ENCODE assay signal across 31 mouse cellular contexts in the genomic region with DNA sequence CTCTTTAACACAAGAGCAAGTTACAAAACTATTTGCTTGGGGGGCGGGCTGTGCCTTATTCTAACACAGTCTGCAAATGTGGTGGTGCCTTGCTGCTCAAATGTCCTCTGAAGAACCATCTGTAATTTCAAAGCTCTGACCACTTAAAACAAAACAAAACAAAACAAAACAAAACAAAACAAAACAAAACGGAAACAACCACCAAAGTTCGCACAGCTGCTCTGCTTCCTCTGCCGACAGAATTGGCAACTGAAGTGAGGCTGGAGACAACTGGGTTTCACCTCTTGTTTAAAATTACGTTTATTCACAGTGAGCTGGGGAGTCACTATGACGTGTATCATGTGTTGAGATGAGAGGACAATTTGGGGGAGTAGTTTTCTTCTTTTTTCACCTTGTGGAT.
"Had no signal": no experiment of that assay in that cellular context is flagged by ENCODE, and none has a peak within 500 bp of the region (broad histone marks: within the 10 kb centered on the region; RNA-seq: fewer than 3 reads in every experiment).

No protein-coding gene starts in this region.

- ATAC-seq: liver, embryonic 12.5 days; liver, postnatal 0 days; lung, postnatal 0 days; midbrain, embryonic 13.5 days; midbrain, embryonic 15.5 days; midbrain, embryonic 16.5 days had no signal

- H3K36me3 ChIP-seq: limb, embryonic 10.5 days; limb, embryonic 12.5 days; limb, embryonic 13.5 days; limb, embryonic 15.5 days; liver, embryonic 12.5 days; liver, embryonic 13.5 days; liver, embryonic 15.5 days; lung, embryonic 15.5 days; midbrain, embryonic 10.5 days; midbrain, embryonic 12.5 days; midbrain, embryonic 13.5 days; midbrain, embryonic 15.5 days; neural tube, embryonic 12.5 days had no signal

- H3K27ac ChIP-seq: left cerebral cortex, adult 2 months; limb, embryonic 10.5 days; limb, embryonic 12.5 days; limb, embryonic 13.5 days; limb, embryonic 15.5 days; liver, embryonic 12.5 days; liver, embryonic 13.5 days; liver, embryonic 14.5 days; liver, embryonic 15.5 days; lung, embryonic 15.5 days; macrophage; midbrain, embryonic 10.5 days; midbrain, embryonic 12.5 days; midbrain, embryonic 13.5 days; midbrain, embryonic 15.5 days; neural tube, embryonic 12.5 days had no signal

- DNase-seq: left cerebral cortex, postnatal 4 days; liver; liver, embryonic 13.5 days; liver, postnatal 0 days; lung, adult 18-20 months; lung, adult 2 months; lung, embryonic 14.5 days; lung, postnatal 10 days; lung, postnatal 36 days; lung, postnatal 4 days; midbrain, embryonic 14.5 days had no signal

- H3K4me2 ChIP-seq: limb, embryonic 12.5 days; limb, embryonic 13.5 days; limb, embryonic 15.5 days; liver, embryonic 11.5 days; liver, embryonic 12.5 days; liver, embryonic 13.5 days; liver, embryonic 15.5 days; lung, embryonic 14.5 days; lung, embryonic 15.5 days; midbrain, embryonic 12.5 days; midbrain, embryonic 13.5 days; midbrain, embryonic 15.5 days; neural tube, embryonic 12.5 days had no signal

- H3K4me3 ChIP-seq: left cerebral cortex, adult 2 months; limb, embryonic 10.5 days; limb, embryonic 12.5 days; limb, embryonic 13.5 days; limb, embryonic 15.5 days; liver, embryonic 12.5 days; liver, embryonic 13.5 days; liver, embryonic 15.5 days; lung, embryonic 15.5 days; megakaryocyte, embryonic 14.5 days; midbrain, embryonic 10.5 days; midbrain, embryonic 12.5 days; midbrain, embryonic 13.5 days; midbrain, embryonic 15.5 days; myocyte; neural tube, embryonic 12.5 days had no signal

- H3K9me3 ChIP-seq: limb, embryonic 10.5 days; limb, embryonic 12.5 days; limb, embryonic 13.5 days; limb, embryonic 15.5 days; liver, embryonic 12.5 days; liver, embryonic 13.5 days; liver, embryonic 15.5 days; lung, embryonic 15.5 days; midbrain, embryonic 10.5 days; midbrain, embryonic 12.5 days; midbrain, embryonic 13.5 days; midbrain, embryonic 15.5 days; neural tube, embryonic 12.5 days had no signal

- H3K27me3 ChIP-seq: limb, embryonic 12.5 days; limb, embryonic 13.5 days; limb, embryonic 15.5 days; liver, embryonic 12.5 days; liver, embryonic 13.5 days; liver, embryonic 15.5 days; lung, embryonic 15.5 days; megakaryocyte, embryonic 14.5 days; midbrain, embryonic 12.5 days; midbrain, embryonic 13.5 days; midbrain, embryonic 15.5 days; neural tube, embryonic 12.5 days had no signal

- H3K9ac ChIP-seq: limb, embryonic 12.5 days; limb, embryonic 13.5 days; limb, embryonic 15.5 days; liver, embryonic 12.5 days; liver, embryonic 13.5 days; liver, embryonic 14.5 days; liver, embryonic 15.5 days; liver, postnatal 0 days; lung, embryonic 14.5 days; lung, embryonic 15.5 days; midbrain, embryonic 12.5 days; midbrain, embryonic 13.5 days; midbrain, embryonic 15.5 days; neural tube, embryonic 12.5 days had no signal

- H3K4me1 ChIP-seq: limb, embryonic 10.5 days; limb, embryonic 12.5 days; limb, embryonic 13.5 days; limb, embryonic 15.5 days; liver, embryonic 13.5 days; lung, embryonic 15.5 days; midbrain, embryonic 10.5 days; midbrain, embryonic 12.5 days; midbrain, embryonic 13.5 days; midbrain, embryonic 15.5 days; neural tube, embryonic 12.5 days had no signal
